Mouse (Mus musculus) hindbrain, embryonic 16.5 days (tissue): ENCODE results near the gene Gm10220. TPM values are rescaled to one million over a fixed set of nuclear protein-coding genes. Genes with fewer than 3 reads are reported as not detected.

Experiments
- ATAC-seq: fragments of 200-750 bp; cut with Nextera tagmentation; 2 replicates; pipeline ENCODE4 v1.8.0; 2017; ENCODE audit warnings: moderate TSS enrichment, moderate library complexity
- H3K27ac ChIP-seq: fragments of 300-500 bp; sonication (generic); 2 replicates; pipeline ENCODE4 v1.5.1; 2014; ENCODE audit warnings: low read depth, mild to moderate bottlenecking, control low read depth, low read length, moderate library complexity
- H3K27me3 ChIP-seq: fragments of 300-500 bp; sonication (generic); replicated peaks from 2 replicates; pipeline ENCODE4 v1.6.1; 2014; ENCODE audit warnings: low read length; ENCODE audit not compliant: control insufficient read depth, insufficient read depth
- H3K36me3 ChIP-seq: fragments of 300-500 bp; sonication (generic); 2 replicates; pipeline ENCODE4 v1.6.1; 2014; ENCODE audit warnings: mild to moderate bottlenecking, low read length, moderate library complexity, mixed read lengths; ENCODE audit not compliant: control insufficient read depth, insufficient read depth
- H3K4me1 ChIP-seq: fragments of 300-500 bp; sonication (generic); 2 replicates; pipeline ENCODE4 v1.6.1; 2014; ENCODE audit warnings: low read depth, low read length; ENCODE audit not compliant: control insufficient read depth, insufficient read depth
- H3K4me2 ChIP-seq: fragments of 300-500 bp; sonication (generic); 2 replicates; pipeline ENCODE4 v1.6.1; 2014; ENCODE audit warnings: mild to moderate bottlenecking, low read length, control low read depth, moderate library complexity
- H3K4me3 ChIP-seq: fragments of 300-500 bp; sonication (generic); 2 replicates; pipeline ENCODE4 v1.5.1; 2014; ENCODE audit warnings: mild to moderate bottlenecking, low read length, control low read depth, moderate library complexity
- H3K9ac ChIP-seq: fragments of 300-500 bp; sonication (generic); 2 replicates; pipeline ENCODE4 v1.6.1; 2014; ENCODE audit warnings: low read depth, mild to moderate bottlenecking, control low read depth, low read length, moderate library complexity
- H3K9me3 ChIP-seq: fragments of 300-500 bp; sonication (generic); 2 replicates; pipeline ENCODE4 v1.6.1; 2014; ENCODE audit warnings: mild to moderate bottlenecking, low read length, moderate library complexity; ENCODE audit not compliant: control insufficient read depth
- whole genome bisulfite sequencing: fragments of 180-500 bp; shearing (Covaris S2); extraction: QIAGEN DNeasy Blood & Tissue Kit; methylation state at CpG from one replicate; pipeline ENCODE4 v1.1.7; 2014; 5-methylcytosine and 5-hydroxymethylcytosine counted together
- polyA plus RNA-seq: library from polyadenylated mRNA; unstranded; fragments of >200 nt; fragmentation: Nextera tagmentation; extraction: Ambion mirVana; gene quantifications from 2 replicates; pipeline ENCODE4 v1.2.1, GENCODE M21; 2015

The Gm10220 gene
- polyA plus RNA-seq, 1 experiment from 2014 or later, result 0.15 TPM

GRCm38 (mm10) chr5:26070716-26071115 is 50.5 kb downstream of the Gm10220 start:
- Histone ChIP-seq H3K4me1 (no peaks in the 10 kb centered on the region), H3K4me3 (no peak overlapping the region), H3K4me2 (no peak overlapping the region), H3K9me3 (peaks cover 4% of the 10 kb centered on the region; the same call in 1 of the 2 replicates), H3K36me3 (no peaks in the 10 kb centered on the region), H3K9ac (no peak overlapping the region), H3K27me3 (no peaks in the 10 kb centered on the region), H3K27ac (no peak overlapping the region)
- WGBS, result 88% methylated on average over 24 of the region's 24 CpGs
- ATAC-seq, result no peak

Other genes with a start within 250 kb of the Gm10220 start
- 0.11 TPM in 1 of 2 replicates, not detected in the other for gene Gm21663, start 179.0 kb downstream of the Gm10220 start, polyA plus RNA-seq
- gene Gm21671, start 167.0 kb downstream of the Gm10220 start, polyA plus RNA-seq, result 0.11 and 0.25 TPM in 2 replicates
- gene Gm21680, start 148.8 kb downstream of the Gm10220 start, polyA plus RNA-seq, result 0.19 and 0.21 TPM in 2 replicates
- 0.20 TPM in 1 of 2 replicates, not detected in the other for gene Gm21698, start 132.8 kb downstream of the Gm10220 start, polyA plus RNA-seq
- 0.18 and 0.41 TPM in 2 replicates for gene Gm1979, start 116.6 kb downstream of the Gm10220 start, polyA plus RNA-seq
- gene Gm5862, start 98.5 kb downstream of the Gm10220 start, polyA plus RNA-seq, result 0.12 and 0.16 TPM in 2 replicates
- 0.25 and 0.39 TPM in 2 replicates for gene Speer4a, start 81.9 kb downstream of the Gm10220 start, polyA plus RNA-seq
- gene Gm7347, start 62.8 kb downstream of the Gm10220 start, polyA plus RNA-seq, result 0.22 and 0.23 TPM in 2 replicates
- not detected in 2 replicates for gene Gm10471, start 32.1 kb downstream of the Gm10220 start, polyA plus RNA-seq
- gene 5031410I06Rik, start 16.1 kb downstream of the Gm10220 start, polyA plus RNA-seq, result 0.07 and 0.31 TPM in 2 replicates
- 0.16 and 0.71 TPM in 2 replicates for gene Gm7361, start 136.3 kb upstream of the Gm10220 start, polyA plus RNA-seq